Mouse (Mus musculus) central nervous system, embryonic 11.5 days (tissue): ENCODE results near the gene Klk1b16. TPM values are rescaled to one million over a fixed set of nuclear protein-coding genes. Genes with fewer than 3 reads are reported as not detected.

Experiments used
- polyA plus RNA-seq: library from polyadenylated mRNA; depleted of rRNA; stranded (reverse); fragments of >200 nt; gene quantifications from 2 replicates; pipeline ENCODE4 v1.2.3, GENCODE M21; 2012; rRNA removed

The Klk1b16 gene
- not detected in 2 replicates for polyA plus RNA-seq

DNA sequence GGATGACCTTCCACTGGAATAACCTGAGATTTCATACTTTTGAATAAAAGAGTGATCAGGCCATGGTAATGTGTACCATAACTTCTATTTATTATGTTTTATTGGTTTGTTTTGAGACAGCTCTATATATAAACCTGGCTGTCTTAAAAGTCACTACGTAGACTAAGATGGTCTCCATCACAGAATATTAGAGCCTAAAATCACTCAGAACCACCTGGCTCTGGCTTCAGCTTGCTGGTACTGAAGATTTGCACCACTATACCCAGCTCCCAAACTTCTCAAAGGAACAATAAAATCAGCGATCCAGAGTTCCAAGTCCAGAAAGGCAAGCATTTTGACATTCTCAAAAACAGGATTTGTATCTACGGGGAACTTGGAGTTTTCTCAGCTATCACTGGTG lies at the start of gene Klk1b16:
Gene Klk1b16 (plus strand): TSS at position 301 of the 400 bp plus-strand sequence.

DNA sequence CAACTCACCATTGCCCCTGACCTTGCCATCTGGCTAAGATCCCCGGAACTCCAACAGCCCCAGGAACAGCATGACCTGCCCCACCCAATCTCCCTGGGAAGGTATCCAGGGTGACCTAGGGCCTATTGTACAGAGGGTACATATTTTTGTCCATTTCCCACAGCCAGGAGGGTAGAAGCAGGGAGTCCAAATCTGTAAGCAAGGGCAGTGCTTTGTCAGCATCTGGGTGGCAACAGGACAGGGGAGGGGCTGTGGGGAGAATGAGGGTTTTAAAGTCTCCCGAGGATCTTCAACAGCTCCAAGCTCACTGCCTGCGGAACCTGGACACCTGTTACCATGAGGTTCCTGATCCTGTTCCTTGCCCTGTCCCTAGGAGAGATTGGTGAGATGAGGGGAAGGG lies 34.5 kb upstream of the Klk1b16 start, which contains the start of gene Klk1b21:
Gene Klk1b21 (plus strand): TSS at position 301 of the 400 bp plus-strand sequence.

DNA sequence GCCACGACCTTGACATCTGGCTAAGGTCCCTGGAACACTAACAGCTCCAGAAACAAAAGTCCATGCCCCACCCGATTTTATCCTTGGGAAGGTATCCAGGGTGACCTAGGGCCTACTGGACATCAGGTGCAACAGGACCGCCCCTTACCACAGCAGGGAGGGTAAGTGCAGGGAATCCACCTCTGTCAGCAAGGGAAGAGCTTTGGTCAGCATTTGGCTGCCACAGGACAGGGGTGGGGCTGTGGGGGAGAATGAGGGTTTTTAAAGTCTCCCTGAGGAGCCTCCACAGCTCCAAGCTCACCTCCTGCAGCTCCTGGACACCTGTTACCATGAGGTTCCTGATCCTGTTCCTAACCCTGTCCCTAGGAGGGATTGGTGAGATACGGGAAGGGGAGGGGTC lies 24.2 kb upstream of the Klk1b16 start, which contains the start of gene Klk1b22:
Gene Klk1b22 (plus strand): TSS at position 301 of the 400 bp plus-strand sequence.

DNA sequence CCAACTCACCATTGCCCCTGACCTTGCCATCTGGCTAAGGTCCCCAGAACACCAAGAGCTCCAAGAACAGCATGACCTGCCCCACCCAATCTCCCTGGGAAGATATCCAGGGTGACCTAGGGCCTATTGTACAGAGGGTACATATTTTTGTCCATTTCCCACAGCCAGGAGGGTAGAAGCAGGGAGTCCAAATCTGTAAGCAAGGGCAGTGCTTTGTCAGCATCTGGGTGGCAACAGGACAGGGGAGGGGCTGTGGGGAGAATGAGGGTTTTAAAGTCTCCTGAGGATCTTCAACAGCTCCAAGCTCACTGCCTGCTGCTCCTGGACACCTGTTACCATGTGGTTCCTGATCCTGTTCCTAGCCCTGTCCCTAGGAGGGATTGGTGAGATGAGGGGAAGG lies 51.4 kb downstream of the Klk1b16 start, which contains the start of gene Klk1b24:
Gene Klk1b24 (plus strand): TSS at position 301 of the 400 bp plus-strand sequence.

Other genes with a start within 250 kb of the Klk1b16 start
- not detected in 2 replicates for gene Klk15, start 203.0 kb upstream of the Klk1b16 start, polyA plus RNA-seq
- not detected in 2 replicates for gene Klk1b8, start 186.1 kb upstream of the Klk1b16 start, polyA plus RNA-seq
- gene Klk1b1, start 170.0 kb upstream of the Klk1b16 start, polyA plus RNA-seq = not detected in 2 replicates
- gene Klk1b9, start 160.7 kb upstream of the Klk1b16 start, polyA plus RNA-seq = not detected in 2 replicates
- gene Klk1b11, start 140.9 kb upstream of the Klk1b16 start, polyA plus RNA-seq = not detected in 2 replicates
- not detected in 2 replicates for gene Klk1b26, start 124.6 kb upstream of the Klk1b16 start, polyA plus RNA-seq
- gene Klk1b27, start 84.5 kb upstream of the Klk1b16 start, polyA plus RNA-seq = not detected in 2 replicates
- not detected in 2 replicates for gene Klk1b21, start 34.4 kb upstream of the Klk1b16 start, polyA plus RNA-seq
- not detected in 2 replicates for gene Klk1b22, start 24.1 kb upstream of the Klk1b16 start, polyA plus RNA-seq
- gene Klk1b24, start 51.5 kb downstream of the Klk1b16 start, polyA plus RNA-seq = 0.07 and 0.10 TPM in 2 replicates
- not detected in 2 replicates for gene Klk1b3, start 61.4 kb downstream of the Klk1b16 start, polyA plus RNA-seq
- not detected in 2 replicates for gene Klk1b4, start 70.7 kb downstream of the Klk1b16 start, polyA plus RNA-seq
- gene Klk1b5, start 79.2 kb downstream of the Klk1b16 start, polyA plus RNA-seq = not detected in 2 replicates
- 0.17 TPM in 1 of 2 replicates, not detected in the other for gene Klk1, start 88.6 kb downstream of the Klk1b16 start, polyA plus RNA-seq
- not detected in 2 replicates for gene Gm36864, start 99.4 kb downstream of the Klk1b16 start, polyA plus RNA-seq
- gene 1700028J19Rik, start 109.9 kb downstream of the Klk1b16 start, polyA plus RNA-seq = 0.86 and 1.6 TPM in 2 replicates
- 151 and 244 TPM in 2 replicates for gene 2410002F23Rik, start 110.0 kb downstream of the Klk1b16 start, polyA plus RNA-seq
- not detected in 2 replicates for gene Acp4, start 120.6 kb downstream of the Klk1b16 start, polyA plus RNA-seq
- 0.78 TPM in 1 of 2 replicates, not detected in the other for gene Gm15517, start 124.7 kb downstream of the Klk1b16 start, polyA plus RNA-seq
- gene Clec11a, start 170.1 kb downstream of the Klk1b16 start, polyA plus RNA-seq = 1.2 and 1.5 TPM in 2 replicates
- gene Shank1, start 173.5 kb downstream of the Klk1b16 start, polyA plus RNA-seq = 7.0 and 8.0 TPM in 2 replicates
- 1.9 and 2.4 TPM in 2 replicates for gene Syt3, start 247.3 kb downstream of the Klk1b16 start, polyA plus RNA-seq
- gene 1700008O03Rik, start 249.1 kb downstream of the Klk1b16 start, polyA plus RNA-seq = 2.5 and 6.3 TPM in 2 replicates